Mouse (Mus musculus) central nervous system, embryonic 14 days (tissue): ENCODE measurements around the gene Vmn2r47. TPM values are rescaled to one million over a fixed set of nuclear protein-coding genes. Genes with fewer than 3 reads are reported as not detected.

Experiments used
- polyA plus RNA-seq: library from polyadenylated mRNA; depleted of rRNA; stranded (reverse); fragments of >200 nt; gene quantifications from 2 replicates; pipeline ENCODE4 v1.2.3, GENCODE M21; 2012; rRNA removed

Gene Vmn2r47
- polyA plus RNA-seq: not detected in 2 replicates

DNA sequence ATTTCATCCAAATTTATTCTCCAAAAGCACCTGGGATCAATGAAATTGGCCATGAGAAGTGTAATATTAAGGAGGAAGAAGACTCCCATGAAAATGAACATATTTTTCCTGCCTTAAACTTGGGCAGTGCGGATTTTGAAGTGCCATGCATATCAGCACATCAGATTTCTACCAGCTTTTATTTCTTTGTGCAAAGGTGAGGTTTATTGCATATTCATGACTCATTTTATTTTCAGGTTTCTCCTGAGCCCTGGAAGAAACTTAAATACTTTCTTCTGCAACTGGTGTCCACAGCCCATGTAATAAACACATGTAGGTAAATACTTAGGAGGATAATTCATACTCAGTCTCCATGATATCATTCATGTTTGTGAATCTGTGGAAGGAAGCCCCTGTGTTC, at the start of gene Vmn2r47:
TSS of gene Vmn2r47 (minus strand) at position 101 of the 400 bp plus-strand sequence.

DNA sequence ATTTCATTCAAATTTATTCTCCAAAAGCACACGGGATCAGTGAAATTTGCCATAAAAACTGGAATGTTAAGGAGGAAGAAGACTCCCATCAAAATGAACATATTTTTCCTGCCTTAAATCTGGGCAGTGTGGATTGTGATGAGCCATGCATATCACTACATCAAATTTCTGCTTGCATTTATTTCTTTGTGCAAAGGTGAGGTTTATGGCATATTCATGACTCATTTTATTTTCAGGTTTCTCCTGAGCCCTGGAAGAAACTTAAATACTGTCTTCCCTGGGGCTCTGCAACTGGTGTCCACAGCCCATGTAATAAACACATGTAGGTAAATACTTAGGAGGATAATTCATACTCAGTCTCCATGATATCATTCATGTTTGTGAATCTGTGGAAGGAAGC, 70.7 kb downstream of the Vmn2r47 start, which contains the start of gene Vmn2r46:
TSS of gene Vmn2r46 (minus strand) at position 101 of the 400 bp plus-strand sequence.

Other genes with a start within 250 kb of the Vmn2r47 start
- not detected in 2 replicates for gene Vmn2r46, start 70.8 kb downstream of the Vmn2r47 start, polyA plus RNA-seq
- gene Vmn2r48, start 112.3 kb upstream of the Vmn2r47 start, polyA plus RNA-seq: not detected in 2 replicates
- not detected in 2 replicates for gene Vmn2r49, start 150.9 kb upstream of the Vmn2r47 start, polyA plus RNA-seq
- not detected in 2 replicates for gene Vmn2r50, start 212.0 kb upstream of the Vmn2r47 start, polyA plus RNA-seq